In genomic region chr2:164940140-164940830, GRCm38 (mm10) we compare ENCODE assay signal across 8 mouse cellular contexts. TPM values are rescaled to one million over a fixed set of nuclear protein-coding genes. Genes with fewer than 3 reads are reported as not detected.
A peak's percentile ranks its signal among the peaks of the same experiment; 100 is the strongest.
DNase-seq lines count a peak whose midpoint lies in the region; ATAC-seq and TF ChIP-seq lines count a peak whose summit lies in the region.

TSS of gene Mmp9 (plus strand) at chr2:164940780.

- 20% methylated on average over 10 of the region's 10 CpGs for WGBS in hindbrain, embryonic 10.5 days
- 23% methylated on average over 10 of the region's 10 CpGs for WGBS in hindbrain, embryonic 11.5 days
- 24% methylated on average over 10 of the region's 10 CpGs for WGBS in forebrain, postnatal 0 days

- no peak for DNase-seq in hindbrain, embryonic 10.5 days (ENCODE audit: low spot score)
- DNase-seq in hindbrain, embryonic 11.5 days (ENCODE audit: low spot score): no peak
- no peak for DNase-seq in forebrain, postnatal 0 days
- DNase-seq in left cerebral cortex, postnatal 10 days (ENCODE audit: extremely low spot score in 1 of 2, low spot score in 2 of 2): no peak
- no peak for DNase-seq in gastrocnemius, postnatal 10 days
- DNase-seq in spleen, adult 18-20 months: no peak

- H3K27ac ChIP-seq in hindbrain, embryonic 10.5 days: no peak within 1 kb of the TSS
- no peak within 1 kb of the TSS for H3K27ac ChIP-seq in hindbrain, embryonic 11.5 days (ENCODE audit: low read depth, low read length)
- H3K27ac ChIP-seq in bone marrow macrophage, adult 2 months (ENCODE audit: insufficient read depth, low read depth, low read length): no peak within 1 kb of the TSS
- peak within 1 kb of the TSS; percentile 81 for H3K27ac ChIP-seq in forebrain, postnatal 0 days (ENCODE audit: low read depth, low read length)

- no peak; the same call in 1 of the 2 replicates for ATAC-seq in hindbrain, embryonic 11.5 days (ENCODE audit: low FRiP score)
- ATAC-seq in forebrain, postnatal 0 days: no peak
- no peak for ATAC-seq in megakaryocyte progenitor cell, adult 5-6 weeks (replicated peaks; ENCODE audit: poor library complexity)

- TF ChIP-seq CTCF in bone marrow macrophage, adult 2 months (IDR thresholded peaks at IDR 0.05; ENCODE audit: low read depth, low read length): no peak
- TF ChIP-seq CTCF in forebrain, postnatal 0 days (IDR thresholded peaks at IDR 0.05; ENCODE audit: low read depth): no peak

- H3K9me3 ChIP-seq in hindbrain, embryonic 10.5 days: no peaks in the 10 kb centered on the region
- no peaks in the 10 kb centered on the region for H3K9me3 ChIP-seq in hindbrain, embryonic 11.5 days (ENCODE audit: control insufficient read depth, low read length)
- H3K9me3 ChIP-seq in forebrain, postnatal 0 days (ENCODE audit: low read length): no peaks in the 10 kb centered on the region

- no peaks in the 10 kb centered on the region for H3K36me3 ChIP-seq in hindbrain, embryonic 10.5 days
- no peaks in the 10 kb centered on the region for H3K36me3 ChIP-seq in hindbrain, embryonic 11.5 days (ENCODE audit: control insufficient read depth, insufficient read depth, low read length)
- no peaks in the 10 kb centered on the region for H3K36me3 ChIP-seq in forebrain, postnatal 0 days (ENCODE audit: insufficient read depth)

- no peak within 1 kb of the TSS for H3K4me2 ChIP-seq in hindbrain, embryonic 11.5 days (replicated peaks; ENCODE audit: low read depth, low read length)
- H3K4me2 ChIP-seq in forebrain, postnatal 0 days (ENCODE audit: low read depth): peak within 1 kb of the TSS; percentile 71; the same call in 1 of the 2 replicates

- H3K4me3 ChIP-seq in hindbrain, embryonic 10.5 days: peak within 1 kb of the TSS; percentile 44; the same call in 1 of the 2 replicates
- H3K4me3 ChIP-seq in hindbrain, embryonic 11.5 days (ENCODE audit: low read depth, low read length): no peak within 1 kb of the TSS
- 0 out of 2 replicates have a peak within 1 kb of the TSS, but pooled peaks have one; percentile 5 for H3K4me3 ChIP-seq in bone marrow macrophage, adult 2 months (ENCODE audit: insufficient read depth, low read length)
- H3K4me3 ChIP-seq in forebrain, postnatal 0 days (ENCODE audit: low read depth, low read length): no peak within 1 kb of the TSS

- H3K9ac ChIP-seq in hindbrain, embryonic 11.5 days (ENCODE audit: low read depth, low read length): no peak within 1 kb of the TSS
- H3K9ac ChIP-seq in forebrain, postnatal 0 days: 0 out of 2 replicates have a peak within 1 kb of the TSS, but pooled peaks have one; percentile 25

- no peak for TF ChIP-seq POLR2A in bone marrow macrophage, adult 2 months (IDR thresholded peaks at IDR 0.05; ENCODE audit: borderline replicate concordance, low read depth, low read length)

- peaks cover 48% of the 10 kb centered on the region for H3K4me1 ChIP-seq in hindbrain, embryonic 10.5 days (replicated peaks)
- H3K4me1 ChIP-seq in hindbrain, embryonic 11.5 days (replicated peaks; ENCODE audit: control insufficient read depth, insufficient read depth, low read length): peaks cover 7% of the 10 kb centered on the region; the same call in 1 of the 2 replicates
- H3K4me1 ChIP-seq in bone marrow macrophage, adult 2 months (ENCODE audit: control insufficient read depth, insufficient read depth, low read length): peaks cover 52% of the 10 kb centered on the region
- peaks cover 21% of the 10 kb centered on the region for H3K4me1 ChIP-seq in forebrain, postnatal 0 days (ENCODE audit: insufficient read depth)

- intact Hi-C loops in left cerebral cortex, postnatal 10 days (cut with DNase I): no loop called here

- peaks cover 83% of the 10 kb centered on the region for H3K27me3 ChIP-seq in hindbrain, embryonic 10.5 days (ENCODE audit: insufficient read depth, poor library complexity, severe bottlenecking)
- peaks cover 28% of the 10 kb centered on the region for H3K27me3 ChIP-seq in hindbrain, embryonic 11.5 days (ENCODE audit: control insufficient read depth, insufficient read depth, low read length)
- no peaks in the 10 kb centered on the region for H3K27me3 ChIP-seq in forebrain, postnatal 0 days (ENCODE audit: insufficient read depth, low read length)

RNA-seq across cellular contexts. Expression of gene Mmp9, which starts in this region (rescaled TPM):
- polyA plus RNA-seq in hindbrain, embryonic 10.5 days (2016; fragmentation: Nextera tagmentation; extraction: Ambion mirVana): 0.56 and 1.2 TPM in 2 replicates
- 1.3 TPM in 2 replicates for polyA plus RNA-seq in hindbrain, embryonic 11.5 days (2014; fragmentation: Nextera tagmentation; extraction: Ambion mirVana)
- polyA plus RNA-seq in bone marrow macrophage, adult 2 months (2012; ENCODE audit: insufficient read depth, insufficient read length, missing spikeins): 0.70 and 1.4 TPM in 2 replicates
- 5.3 and 14.2 TPM in 2 replicates for total RNA-seq in forebrain, postnatal 0 days (2014; rRNA removed)
- polyA plus RNA-seq in forebrain, postnatal 0 days (2015; fragmentation: Nextera tagmentation; extraction: Ambion mirVana): 5.3 and 8.3 TPM in 2 replicates
- total RNA-seq in megakaryocyte progenitor cell, adult 5-6 weeks (2015): 11.2 and 14.2 TPM in 2 replicates
- 5.7 and 11.8 TPM in 2 replicates for total RNA-seq in megakaryocyte progenitor cell, adult 5-6 weeks (2017)
- 1 to 10 TPM; 2.9 to 3.4 TPM for total RNA-seq in left cerebral cortex, postnatal 10 days (2021)
- 10 to 100 TPM in 1 of 2 experiments, 1 to 10 TPM in 1; 1.2 to 96.6 TPM for total RNA-seq in gastrocnemius, postnatal 10 days (2021)

Comparison
In these comparisons a context has a peak if more than half of its experiments do, and no peak if none do; other contexts are left out.
1. H3K4me3 ChIP-seq: peak in hindbrain, embryonic 10.5 days (single experiment) and bone marrow macrophage, adult 2 months (single experiment); none in hindbrain, embryonic 11.5 days (single experiment) and forebrain, postnatal 0 days (single experiment).